Mouse (Mus musculus) regulatory T cell (primary cell): ENCODE measurements at regions not wholly inside any gene's neighbourhood (a gene's known extent, or its start where the extent isn't known, plus 50 kb on each side); places are given as distances from the start of the nearest gene placed in this dataset.
"Not testable (repeated sequence)": the region's sequence is repeated elsewhere in the genome, so short reads cannot be mapped to it uniquely, and the experiment has no call there.

Source experiments
- in situ Hi-C: fragments of 300-600 bp; cut with MboI, MseI; formaldehyde crosslinking; loops from one replicate; pipeline ENCODE4 v1.15.1; 2025; ENCODE audit warnings: high pct_unique_total_duplicates

DNA sequence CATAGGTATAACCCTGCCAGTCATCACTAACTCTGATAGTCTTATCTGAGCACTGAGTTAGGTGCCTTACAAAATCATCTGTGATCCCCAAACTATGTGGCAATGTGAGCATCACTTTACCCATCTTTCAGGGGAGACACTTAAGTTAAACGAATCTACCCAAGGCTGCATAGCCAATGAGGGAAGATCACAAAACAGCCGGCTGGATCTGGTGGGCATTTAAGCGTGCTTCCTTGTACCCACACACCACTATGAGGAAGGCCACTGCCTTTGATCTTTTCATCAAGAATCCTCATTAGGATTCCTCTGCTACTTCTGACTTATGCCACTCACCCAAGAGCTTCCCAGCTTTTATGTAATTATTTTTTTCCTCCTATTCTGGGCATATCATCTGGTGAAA lies 257.1 kb upstream of the Pik3r1 start:
- in situ Hi-C loops, result no loop called here

DNA sequence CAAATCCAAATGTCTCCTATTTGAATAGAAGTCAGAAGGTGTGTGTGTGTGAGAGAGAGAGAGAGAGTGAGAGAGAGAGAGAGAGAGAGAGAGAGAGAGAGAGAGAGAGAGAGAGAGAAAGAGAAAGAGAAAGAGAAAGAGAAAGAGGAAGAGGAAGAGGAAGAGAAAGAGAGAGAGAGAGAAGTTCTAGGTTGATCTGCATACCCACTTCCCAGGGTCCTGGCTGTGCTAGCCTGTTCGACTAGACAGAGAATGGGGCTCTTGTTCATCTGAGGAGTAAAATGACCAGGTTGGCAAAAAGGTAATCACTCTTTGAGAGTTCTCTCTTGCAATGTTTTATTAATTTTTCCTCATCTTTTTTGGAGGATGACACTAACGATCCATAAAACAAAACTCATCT lies 257.5 kb upstream of the Pik3r1 start:
- in situ Hi-C loops, result not testable (repeated sequence)

GRCm38 (mm10) chr13:102031416-102031815 lies 263.4 kb upstream of the Pik3r1 start:
- in situ Hi-C loops, result no loop called here

GRCm38 (mm10) chr13:102034484-102034883 lies 266.5 kb upstream of the Pik3r1 start:
- in situ Hi-C loops, result no loop called here

DNA sequence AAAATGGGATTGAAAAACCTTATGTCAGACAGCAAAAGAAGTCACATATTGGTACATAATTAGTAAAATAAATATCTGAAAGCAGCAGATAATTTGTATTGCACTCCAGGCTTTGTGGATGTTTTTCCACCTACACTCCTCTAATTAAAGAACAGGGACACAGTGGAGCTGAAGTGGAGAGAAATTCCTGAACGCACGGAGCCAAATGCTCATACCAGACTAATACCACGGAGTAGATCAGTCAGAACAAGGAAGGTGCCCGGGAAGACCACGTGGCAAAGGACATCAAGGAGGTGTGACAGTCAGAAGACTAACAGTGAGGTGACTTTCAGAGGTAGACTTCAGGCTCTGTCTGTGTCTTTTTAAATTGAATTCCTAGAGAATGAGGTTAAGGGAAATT lies 268.0 kb upstream of the Pik3r1 start:
- in situ Hi-C loops, result no loop called here

GRCm38 (mm10) chr13:102036819-102037624 lies 269.0 kb upstream of the Pik3r1 start:
- in situ Hi-C loops, result no loop called here

DNA sequence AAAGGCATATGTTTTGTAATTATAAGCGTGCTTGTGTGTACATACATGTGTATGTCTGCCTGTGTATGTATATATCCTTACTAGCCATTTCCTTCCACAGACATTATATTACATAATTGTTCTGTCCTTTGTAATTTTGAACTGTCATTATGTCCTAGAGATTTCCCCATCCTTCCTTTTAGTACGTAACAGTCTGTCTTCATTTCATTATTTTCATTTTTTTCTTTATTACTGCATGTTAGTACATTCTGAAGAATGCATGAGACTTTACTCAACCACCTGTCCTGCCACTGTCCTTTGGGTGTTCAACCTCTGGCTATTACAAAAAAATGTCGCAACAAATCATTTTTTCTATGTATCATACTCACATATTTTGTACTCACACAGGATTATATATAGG lies 292.2 kb upstream of the Pik3r1 start:
- in situ Hi-C loops, result no loop called here

GRCm38 (mm10) chr13:102064590-102065273 lies 296.7 kb upstream of the Pik3r1 start:
- in situ Hi-C loops, result no loop called here

- in situ Hi-C loops, result no loop called here
Measured at GRCm38 (mm10) chr13:102065274-102065640, 297.2 kb upstream of the Pik3r1 start.

DNA sequence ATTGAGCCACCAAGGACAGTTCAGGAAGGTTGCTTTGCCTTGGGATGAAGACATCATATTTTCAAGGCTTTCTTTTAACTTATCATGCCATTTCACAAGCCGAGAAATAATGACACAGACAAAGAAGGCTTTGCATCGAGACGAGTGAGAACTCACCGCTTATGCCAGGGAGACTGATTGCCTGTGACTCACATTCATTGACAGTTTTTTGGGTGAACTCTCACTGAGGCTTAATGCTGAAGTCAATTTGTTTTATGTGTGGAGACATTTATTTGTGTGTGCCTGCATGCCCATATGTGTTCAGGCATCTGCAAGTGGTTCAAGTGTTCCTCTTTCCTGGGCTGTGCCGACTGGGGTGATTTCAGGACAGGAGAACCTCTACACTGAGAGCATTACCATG lies 297.8 kb upstream of the Pik3r1 start:
- in situ Hi-C loops, result no loop called here

- in situ Hi-C loops, result no loop called here
Measured at GRCm38 (mm10) chr13:102070740-102071139, 302.7 kb upstream of the Pik3r1 start.

- in situ Hi-C loops, result no loop called here
Measured at GRCm38 (mm10) chr13:102072366-102072765, 304.3 kb upstream of the Pik3r1 start.

- in situ Hi-C loops, result no loop called here
Measured at GRCm38 (mm10) chr13:102087766-102088165, 319.7 kb upstream of the Pik3r1 start.

GRCm38 (mm10) chr13:102089551-102089950 lies 321.5 kb upstream of the Pik3r1 start:
- in situ Hi-C loops, result no loop called here

DNA sequence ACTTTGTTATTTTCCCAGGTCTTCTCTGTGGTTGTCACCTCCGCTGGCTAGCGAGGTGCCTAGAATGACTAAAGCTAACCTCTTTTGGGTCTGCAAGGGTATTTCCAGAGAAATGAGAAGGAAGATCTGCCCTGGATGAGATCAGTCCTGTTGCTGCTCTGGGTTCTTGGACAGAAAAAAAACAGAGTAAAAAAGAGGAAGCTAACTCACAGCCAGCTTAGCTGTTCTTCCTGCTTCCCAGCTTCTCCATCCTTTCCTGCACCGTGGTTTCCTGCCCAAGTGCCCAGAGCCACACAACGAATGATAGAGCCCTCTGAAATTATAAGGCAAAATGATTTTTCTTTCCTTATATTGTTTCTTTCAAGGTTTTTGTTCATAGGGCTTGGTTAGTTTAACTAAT lies 326.2 kb upstream of the Pik3r1 start:
- in situ Hi-C loops, result no loop called here

- in situ Hi-C loops, result no loop called here
Measured at GRCm38 (mm10) chr13:102103161-102103560, 335.1 kb upstream of the Pik3r1 start.

DNA sequence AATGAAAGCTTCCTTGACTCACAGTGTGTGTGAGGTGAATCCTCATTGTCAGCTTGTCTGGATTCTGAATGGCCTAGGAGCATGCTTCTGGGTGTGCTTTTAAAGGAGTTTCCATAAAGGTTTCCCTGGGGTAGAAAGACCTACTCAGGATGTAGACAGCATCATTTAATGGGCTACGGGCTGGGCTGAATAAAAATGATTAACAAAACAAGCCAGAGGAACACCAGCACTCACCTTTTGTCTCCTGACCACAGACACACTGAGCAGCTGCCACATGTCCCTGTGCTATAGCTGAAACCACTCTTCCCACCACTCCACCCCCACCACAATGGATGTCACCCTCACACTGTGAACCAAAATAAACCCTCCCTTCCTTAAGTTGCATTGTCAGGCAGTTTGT lies 338.2 kb upstream of the Pik3r1 start:
- in situ Hi-C loops, result no loop called here

DNA sequence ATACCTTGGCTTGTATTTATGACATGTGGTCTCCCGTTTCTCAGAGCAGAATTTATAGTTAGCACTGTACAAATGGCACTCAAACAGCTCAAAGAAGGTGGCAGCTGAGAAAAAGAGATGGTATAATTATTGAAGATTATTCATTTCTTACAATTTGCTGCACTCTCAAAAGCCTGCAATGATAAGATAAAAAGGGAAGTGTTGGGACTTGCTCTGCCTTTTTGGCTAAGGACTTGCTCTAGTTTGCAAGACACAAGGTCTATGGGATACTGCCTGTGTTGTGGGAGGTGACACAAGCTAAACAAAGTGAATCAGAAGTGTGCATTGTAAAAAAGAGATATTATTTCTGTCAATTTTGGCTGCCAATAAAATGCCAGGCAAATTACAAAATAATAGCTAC lies 340.2 kb upstream of the Pik3r1 start:
- in situ Hi-C loops, result no loop called here

DNA sequence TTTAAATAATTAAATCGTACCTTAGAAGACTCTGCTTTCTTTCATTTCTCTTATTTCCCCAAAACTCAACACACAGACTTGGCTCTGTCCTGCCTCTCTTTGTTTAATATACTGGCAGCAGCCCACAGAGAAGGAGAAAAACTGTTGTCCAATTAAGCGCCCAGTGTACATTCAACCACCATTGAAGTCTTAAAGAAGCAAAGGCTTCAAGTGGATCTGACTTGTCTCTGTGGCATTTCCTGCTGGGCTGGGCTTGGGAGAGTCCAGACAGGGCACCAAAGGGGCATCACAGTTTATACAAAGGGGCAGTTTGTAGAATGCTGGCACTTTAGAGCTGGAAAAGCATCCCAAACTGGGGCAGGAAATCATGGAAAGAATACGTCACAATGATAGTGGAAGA lies 340.9 kb upstream of the Pik3r1 start:
- in situ Hi-C loops, result no loop called here

DNA sequence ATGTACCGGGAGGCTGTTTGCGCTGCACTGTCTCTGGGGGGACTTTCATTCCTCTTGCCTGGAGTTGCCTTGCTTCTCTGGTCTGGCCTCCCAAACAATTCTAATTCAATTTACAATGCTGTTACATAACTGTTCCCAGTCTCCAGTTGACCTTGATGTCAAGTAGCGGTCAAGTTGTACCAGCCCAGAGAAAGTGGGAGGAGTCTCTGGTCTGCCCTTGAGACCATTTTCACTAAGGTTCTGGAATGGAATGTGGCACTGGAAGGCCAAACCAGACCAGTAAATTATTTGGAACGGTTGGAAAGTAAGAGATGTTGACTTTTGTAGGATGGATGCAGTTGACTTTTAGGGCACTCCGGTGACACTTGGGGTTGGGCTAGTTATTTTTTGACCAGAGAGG lies 345.9 kb upstream of the Pik3r1 start:
- in situ Hi-C loops, result loop anchor here (10.0 kb wide), 2 partner anchors 1711 to 1891 kb away; no protein-coding TSS in a partner anchor

DNA sequence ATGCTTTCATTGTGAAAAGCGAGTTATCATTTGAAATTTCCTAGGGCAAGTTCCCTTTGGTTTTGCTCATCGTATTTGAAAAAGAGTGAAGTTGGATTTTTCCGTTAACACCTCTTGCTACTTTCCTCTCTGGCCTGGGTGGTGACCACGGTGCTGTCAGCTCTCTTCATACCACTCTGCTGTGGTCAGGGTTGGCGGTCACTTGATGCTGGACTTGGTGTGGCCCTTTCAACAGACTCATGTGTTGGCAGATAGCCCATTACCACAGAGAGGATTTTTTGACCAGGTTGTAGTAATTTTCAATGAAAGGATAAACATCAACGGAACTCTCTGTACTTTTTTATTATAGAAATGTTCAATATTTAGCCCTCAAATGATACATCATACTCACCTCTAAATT lies 354.3 kb upstream of the Pik3r1 start:
- in situ Hi-C loops, result no loop called here

DNA sequence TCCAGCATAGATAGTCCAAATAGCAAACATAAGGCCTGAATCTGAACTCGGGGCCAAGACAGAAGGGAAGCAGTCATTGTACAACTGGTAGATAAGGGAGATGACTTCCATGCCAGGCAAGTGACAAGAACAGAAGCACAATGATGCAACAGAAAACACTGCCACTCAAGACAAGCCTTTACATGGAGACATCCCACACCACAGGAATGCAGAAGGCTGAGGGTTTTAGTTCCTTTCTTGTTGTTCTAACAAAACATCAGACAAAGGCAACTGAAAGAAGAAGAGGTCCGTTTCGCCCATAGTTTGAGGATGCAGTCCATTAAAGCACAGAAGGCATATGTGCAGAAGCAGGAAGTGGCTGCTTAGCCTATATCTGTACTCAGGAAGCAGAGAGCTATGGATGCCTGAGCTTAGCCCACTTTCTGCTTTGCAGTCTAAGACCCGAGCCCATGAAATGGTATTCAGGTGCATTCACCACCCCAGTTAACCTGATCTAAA lies 360.0 kb upstream of the Pik3r1 start:
- in situ Hi-C loops, result no loop called here

- in situ Hi-C loops, result no loop called here
Measured at GRCm38 (mm10) chr13:102131459-102131858, 363.4 kb upstream of the Pik3r1 start.
